Mouse (Mus musculus): ENCODE measurements around the gene Il19. TPM values are rescaled to one million over a fixed set of nuclear protein-coding genes. Genes with fewer than 3 reads are reported as not detected.

Gene Il19
- not detected for polyA plus RNA-seq (2017; shearing (Covaris generic))

DNA sequence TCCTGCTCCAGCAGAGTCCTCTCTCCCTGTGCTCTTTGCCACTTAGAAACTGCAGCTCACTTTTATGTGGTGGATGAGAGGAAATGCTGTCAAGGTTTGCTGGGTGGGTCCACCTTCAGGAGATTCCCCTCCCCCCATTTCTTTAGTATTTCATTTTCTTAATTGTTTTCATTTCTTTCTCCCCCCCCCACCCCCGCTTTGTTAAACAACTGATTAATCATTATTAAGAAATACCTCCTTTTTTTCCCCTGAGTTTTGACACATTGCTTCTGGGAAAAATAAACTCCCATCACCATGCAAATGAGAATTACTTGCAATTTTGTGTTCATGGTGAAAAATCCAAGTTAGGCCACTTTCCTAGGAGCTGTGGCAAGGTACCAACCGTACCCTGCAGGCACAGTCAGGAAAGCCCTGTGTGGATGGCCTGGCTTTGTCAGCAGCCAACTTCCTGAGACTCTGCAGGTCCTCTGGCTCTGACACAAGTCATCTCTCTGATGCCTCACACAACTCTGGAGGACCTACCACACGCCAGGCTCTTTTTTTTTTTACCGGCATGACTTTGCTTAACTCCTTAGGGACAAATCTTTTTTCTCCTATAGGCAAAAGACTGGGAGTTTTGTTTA is at the start of gene Il19:
TSS of gene Il19 (minus strand) at position 51 of the 623 bp plus-strand sequence.

GRCm38 (mm10) chr1:130911401-130912010 is 28.4 kb downstream of the Il19 start, which contains the start of gene Il20:
Gene Il20 (minus strand): TSS chr1:130911451.

DNA sequence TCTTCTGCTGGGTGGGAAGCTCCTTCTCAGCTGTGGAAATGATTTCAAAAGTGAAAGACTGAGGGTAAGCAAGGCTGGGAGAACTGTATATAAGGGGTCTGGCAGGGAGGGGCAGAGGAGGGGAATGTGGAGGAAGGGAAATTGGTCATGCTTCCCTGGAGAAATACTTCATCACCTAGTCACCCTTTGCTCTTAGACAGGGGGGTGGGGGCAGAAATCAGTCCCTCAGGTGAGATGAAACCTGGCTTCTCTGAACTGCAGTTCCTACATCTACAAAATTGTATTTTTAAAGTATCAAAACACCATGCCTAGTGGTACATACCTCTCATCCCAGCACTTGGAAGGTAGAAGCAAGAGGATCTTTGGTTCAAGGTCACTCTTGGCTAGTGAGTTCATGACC is 52.6 kb downstream of the Il19 start, which contains the start of gene Il24:
TSS of gene Il24 (minus strand) at position 101 of the 400 bp plus-strand sequence.

Other genes starting within 250 kb of the Il19 start
- gene Gm29427, start 224.3 kb downstream of the Il19 start, polyA plus RNA-seq (2017; shearing (Covaris generic)) = not detected
- 1 to 10 TPM; 5.3 to 5.8 TPM for gene Yod1, start 222.8 kb downstream of the Il19 start, polyA plus RNA-seq (2017; shearing (Covaris generic))
- 1 to 10 TPM; 2.3 TPM for gene Pfkfb2, start 210.9 kb downstream of the Il19 start, polyA plus RNA-seq (2017; shearing (Covaris generic))
- gene AA986860, start 208.1 kb downstream of the Il19 start, polyA plus RNA-seq (2017; shearing (Covaris generic)) = under 1 TPM; 0.51 to 0.92 TPM
- not detected for gene Fcamr, start 139.2 kb downstream of the Il19 start, polyA plus RNA-seq (2017; shearing (Covaris generic))
- gene Pigr, start 113.4 kb downstream of the Il19 start, polyA plus RNA-seq (2017; shearing (Covaris generic)) = not detected
- gene Fcmr, start 74.4 kb downstream of the Il19 start, polyA plus RNA-seq (2017; shearing (Covaris generic)) = 1 to 10 TPM; 4.6 to 6.9 TPM
- gene Il24, start 52.7 kb downstream of the Il19 start, polyA plus RNA-seq (2017; shearing (Covaris generic)) = not detected
- under 1 TPM in 1 of 2 experiments, not detected in 1; 0.26 TPM for gene Il20, start 28.7 kb downstream of the Il19 start, polyA plus RNA-seq (2017; shearing (Covaris generic))
- 10 to 100 TPM; 23.4 to 30.3 TPM for gene Il10, start 79.7 kb upstream of the Il19 start, polyA plus RNA-seq (2017; shearing (Covaris generic))
- gene Mapkapk2, start 157.7 kb upstream of the Il19 start, polyA plus RNA-seq (2017; shearing (Covaris generic)) = 100 to 1,000 TPM; 136 to 153 TPM
- under 1 TPM; 0.33 to 0.82 TPM for gene Dyrk3, start 198.2 kb upstream of the Il19 start, polyA plus RNA-seq (2017; shearing (Covaris generic))
- gene Eif2d, start 213.1 kb upstream of the Il19 start, polyA plus RNA-seq (2017; shearing (Covaris generic)) = 10 to 100 TPM; 62.3 to 68.0 TPM

Data from activated CD4-positive, CD25-positive, alpha-beta regulatory T cell (primary cell).